Comparison of ENCODE assay signal across 11 mouse cellular contexts in genomic region chr13:99190466-99190865, GRCm38 (mm10). TPM values are rescaled to one million over a fixed set of nuclear protein-coding genes. Genes with fewer than 3 reads are reported as not detected.
A peak's percentile ranks its signal among the peaks of the same experiment; 100 is the strongest.
DNase-seq lines count a peak whose midpoint lies in the region; ATAC-seq and TF ChIP-seq lines count a peak whose summit lies in the region.
"Had no signal": no experiment of that assay in that cellular context is flagged by ENCODE, and none has a peak within 500 bp of the region (broad histone marks: within the 10 kb centered on the region; RNA-seq: fewer than 3 reads in every experiment).

No protein-coding gene starts in this region.

- peak; percentile 95 for TF ChIP-seq EP300 in heart, adult 2 months (IDR thresholded peaks at IDR 0.05; ENCODE audit: insufficient read depth, low read depth, low read length)

- no peak overlapping the region for H3K9ac ChIP-seq in hindbrain, embryonic 13.5 days
- H3K9ac ChIP-seq in heart, adult 2 months (ENCODE audit: low read depth, low read length) = peak overlapping the region; percentile 36
- H3K9ac ChIP-seq in kidney, embryonic 15.5 days = no peak overlapping the region
- H3K9ac ChIP-seq: forebrain, embryonic 13.5 days had no signal

- H3K4me3 ChIP-seq in hindbrain, embryonic 10.5 days = no peak overlapping the region
- H3K4me3 ChIP-seq in hindbrain, embryonic 13.5 days = no peak overlapping the region
- peak overlapping the region; percentile 22; the same call in 1 of the 2 replicates for H3K4me3 ChIP-seq in heart, adult 2 months
- H3K4me3 ChIP-seq in kidney, embryonic 15.5 days (replicated peaks) = no peak overlapping the region
- H3K4me3 ChIP-seq: forebrain, embryonic 13.5 days had no signal

- TF ChIP-seq POLR2A in heart, adult 2 months (IDR thresholded peaks at IDR 0.05; ENCODE audit: insufficient read depth, low read depth, low read length) = peak; percentile 29

- H3K36me3 ChIP-seq in hindbrain, embryonic 10.5 days = no peaks in the 10 kb centered on the region
- no peaks in the 10 kb centered on the region for H3K36me3 ChIP-seq in hindbrain, embryonic 13.5 days
- peaks cover 26% of the 10 kb centered on the region for H3K36me3 ChIP-seq in heart, adult 2 months (ENCODE audit: control insufficient read depth, insufficient read depth, low read length)
- no peaks in the 10 kb centered on the region for H3K36me3 ChIP-seq in kidney, embryonic 15.5 days

- H3K27me3 ChIP-seq in hindbrain, embryonic 10.5 days (ENCODE audit: insufficient read depth, poor library complexity, severe bottlenecking) = no peaks in the 10 kb centered on the region
- H3K27me3 ChIP-seq in hindbrain, embryonic 13.5 days = no peaks in the 10 kb centered on the region
- no peaks in the 10 kb centered on the region for H3K27me3 ChIP-seq in heart, adult 2 months (ENCODE audit: control insufficient read depth, insufficient read depth, low read length)
- H3K27me3 ChIP-seq in kidney, embryonic 15.5 days = no peaks in the 10 kb centered on the region
- H3K27me3 ChIP-seq: forebrain, embryonic 13.5 days had no signal

- no peak for ATAC-seq in hindbrain, embryonic 13.5 days (ENCODE audit: low FRiP score)
- no peak for ATAC-seq in kidney, embryonic 15.5 days (replicated peaks; ENCODE audit: low FRiP score)
- ATAC-seq: forebrain, embryonic 13.5 days had no signal

- H3K79me2 ChIP-seq in heart, adult 2 months (replicated peaks; ENCODE audit: control insufficient read depth, insufficient read depth, low read length) = no peaks in the 10 kb centered on the region

- DNase-seq in hindbrain, embryonic 10.5 days (ENCODE audit: low spot score) = no peak
- peak; percentile 63 to 70 for DNase-seq in heart, adult 2 months
- peak; percentile 49 for DNase-seq in lung, postnatal 25 days (ENCODE audit: low spot score)
- DNase-seq in ovary, postnatal 36 days (ENCODE audit: low spot score) = no peak
- DNase-seq in frontal cortex, postnatal 36 days (ENCODE audit: low spot score in 2 of 2) = no peak
- DNase-seq in B cell, adult 2 months = no peak
- DNase-seq: cerebellum, adult 9-10 months had no signal

- intact Hi-C loops in heart, adult 2 months (cut with DNase I) = loop anchor here (1.0 kb wide), 1 partner anchor 47 kb away; no protein-coding TSS in a partner anchor

- 76% methylated on average over 11 of the region's 11 CpGs for WGBS in hindbrain, embryonic 10.5 days
- 76% methylated on average over 11 of the region's 11 CpGs for WGBS in hindbrain, embryonic 13.5 days
- WGBS in heart, adult 2 months = 28% methylated on average over 11 of the region's 11 CpGs
- 70% methylated on average over 11 of the region's 11 CpGs for WGBS in kidney, embryonic 15.5 days

- H3K4me1 ChIP-seq in hindbrain, embryonic 10.5 days (replicated peaks) = peaks cover 2% of the 10 kb centered on the region; the same call in 1 of the 2 replicates
- H3K4me1 ChIP-seq in hindbrain, embryonic 13.5 days (replicated peaks) = 0 out of 2 replicates have a peak, but pooled peaks cover 19% of the 10 kb centered on the region
- peaks cover 28% of the 10 kb centered on the region for H3K4me1 ChIP-seq in heart, adult 2 months (ENCODE audit: control insufficient read depth, insufficient read depth, low read length)
- peaks cover 25% of the 10 kb centered on the region for H3K4me1 ChIP-seq in kidney, embryonic 15.5 days

- H3K9me3 ChIP-seq in hindbrain, embryonic 10.5 days = no peaks in the 10 kb centered on the region
- no peaks in the 10 kb centered on the region for H3K9me3 ChIP-seq in hindbrain, embryonic 13.5 days
- no peaks in the 10 kb centered on the region for H3K9me3 ChIP-seq in kidney, embryonic 15.5 days (replicated peaks)
- H3K9me3 ChIP-seq: forebrain, embryonic 13.5 days had no signal

- TF ChIP-seq CTCF in heart, adult 2 months (IDR thresholded peaks at IDR 0.05) = no peak

- H3K27ac ChIP-seq in hindbrain, embryonic 10.5 days = peak overlapping the region; percentile 25; the same call in 1 of the 2 replicates
- no peak overlapping the region for H3K27ac ChIP-seq in hindbrain, embryonic 13.5 days
- H3K27ac ChIP-seq in heart, adult 2 months = peak overlapping the region; percentile 92
- H3K27ac ChIP-seq in kidney, embryonic 15.5 days = peak overlapping the region; percentile 68
- H3K27ac ChIP-seq: forebrain, embryonic 13.5 days had no signal

- H3K4me2 ChIP-seq in hindbrain, embryonic 13.5 days = no peak overlapping the region
- no peak overlapping the region for H3K4me2 ChIP-seq in kidney, embryonic 15.5 days
- H3K4me2 ChIP-seq: forebrain, embryonic 13.5 days had no signal

RNA-seq across cellular contexts. Expression of gene Zfp366, which starts 5.8 kb away (rescaled TPM):
- 0.43 and 0.45 TPM in 2 replicates for polyA plus RNA-seq in hindbrain, embryonic 10.5 days (2016; fragmentation: Nextera tagmentation; extraction: Ambion mirVana)
- polyA plus RNA-seq in hindbrain, embryonic 13.5 days (2015; fragmentation: Nextera tagmentation; extraction: Ambion mirVana) = 0.64 and 0.72 TPM in 2 replicates
- 10 to 100 TPM in 1 of 2 experiments, 1 to 10 TPM in 1; 9.7 to 14.4 TPM for total RNA-seq in heart, adult 2 months (2021)
- 5.0 and 7.8 TPM in 2 replicates for polyA plus RNA-seq in heart, adult 2 months (2012; rRNA removed)
- 0.99 and 1.1 TPM in 2 replicates for polyA plus RNA-seq in kidney, embryonic 15.5 days (2015; fragmentation: Nextera tagmentation; extraction: Ambion mirVana)
- polyA plus RNA-seq: C2C12 had no signal

Comparison
In these comparisons a context has a peak if more than half of its experiments do, and no peak if none do; other contexts are left out.
1. DNase-seq: peak in heart, adult 2 months (2 of 2) and lung, postnatal 25 days (single experiment); none in hindbrain, embryonic 10.5 days (single experiment), ovary, postnatal 36 days (single experiment), frontal cortex, postnatal 36 days (0 of 2) and B cell, adult 2 months (0 of 2).